Mouse (Mus musculus) left cerebral cortex, adult 2 months (tissue): ENCODE measurements around the gene Alg12. TPM values are rescaled to one million over a fixed set of nuclear protein-coding genes. Genes with fewer than 3 reads are reported as not detected.

ENCODE experiments used
- DNase-seq, 2 experiments: peaks; one replicate each; pipeline ENCODE4 v3.0.0; 2021 to 2022; ENCODE audit warnings: low spot score in 2 of 2, mixed read lengths in 1 of 2; ENCODE audit errors: extremely low spot score in 1 of 2
- H3K27ac ChIP-seq: fragments of 200-600 bp; 2 replicates; pipeline ENCODE4 v1.8.1; 2022
- H3K4me3 ChIP-seq: fragments of 200-600 bp; 2 replicates; pipeline ENCODE4 v1.8.1; 2022
- CTCF ChIP-seq: fragments of 200-600 bp; IDR thresholded peaks from 2 replicates; pipeline ENCODE4 v1.8.1; 2022; ENCODE audit warnings: antibody characterized with exemption, mild to moderate bottlenecking, moderate library complexity
- intact Hi-C: fragments of 180-260 bp; cut with DNase I; formaldehyde crosslinking; loops from one replicate; pipeline ENCODE4 v1.15.1; 2025
- total RNA-seq, 2 experiments: library from RNA; stranded (reverse); gene quantifications; 2 replicates each; pipeline ENCODE4 v1.2.3; 2021

Gene Alg12
- total RNA-seq, 2 experiments from 2014 or later, result 13.3 to 14.4 TPM

- DNase-seq, result peak; percentile 65 to 68
- intact Hi-C loops, result no loop called here
- Histone ChIP-seq H3K4me3 (no peak overlapping the region), H3K27ac (peak overlapping the region; percentile 91)
- TF ChIP-seq CTCF, result no peak
Measured at GRCm38 (mm10) chr15:88839271-88839670, 20.2 kb upstream of the Alg12 start.

GRCm38 (mm10) chr15:88837977-88838376 lies 18.9 kb upstream of the Alg12 start:
- H3K4me3 ChIP-seq, result peak overlapping the region; percentile 49
- H3K27ac ChIP-seq, result peak overlapping the region; percentile 75; the same call in 1 of the 2 replicates
- no peak for DNase-seq
- no peak for TF ChIP-seq CTCF
- intact Hi-C loops, result loop anchor here (1.0 kb wide), 1 partner anchor 26 kb away; no protein-coding TSS in a partner anchor

- DNase-seq, result peak; percentile 36 to 55
- intact Hi-C loops, result loop anchor here (1.0 kb wide), 1 partner anchor 27 kb away; no protein-coding TSS in a partner anchor
- Histone ChIP-seq H3K4me3 (peak overlapping the region; percentile 49), H3K27ac (peak overlapping the region; percentile 75)
- TF ChIP-seq CTCF, result peak; percentile 18; the same call in 1 of the 2 replicates
Measured at GRCm38 (mm10) chr15:88837199-88837932, 18.2 kb upstream of the Alg12 start.

- no peak for TF ChIP-seq CTCF
- intact Hi-C loops, result no loop called here
- no peak overlapping the region for H3K27ac ChIP-seq
- no peak overlapping the region for H3K4me3 ChIP-seq
- no peak for DNase-seq
Measured at GRCm38 (mm10) chr15:88836571-88836970, 17.5 kb upstream of the Alg12 start.

- Histone ChIP-seq H3K27ac (no peak overlapping the region), H3K4me3 (no peak overlapping the region)
- TF ChIP-seq CTCF, result no peak; the same call in 1 of the 2 replicates
- intact Hi-C loops, result no loop called here
- DNase-seq, result no peak
Measured at GRCm38 (mm10) chr15:88836031-88836430, 16.9 kb upstream of the Alg12 start.

GRCm38 (mm10) chr15:88832536-88832935 lies 13.4 kb upstream of the Alg12 start:
- no peak for TF ChIP-seq CTCF
- H3K4me3 ChIP-seq, result no peak overlapping the region
- no peak for DNase-seq
- intact Hi-C loops, result no loop called here
- H3K27ac ChIP-seq, result no peak overlapping the region

- intact Hi-C loops, result no loop called here
- no peak for TF ChIP-seq CTCF
- H3K4me3 ChIP-seq, result no peak overlapping the region
Measured at GRCm38 (mm10) chr15:88831482-88831881, 12.4 kb upstream of the Alg12 start.

GRCm38 (mm10) chr15:88830696-88831095 lies 11.6 kb upstream of the Alg12 start:
- DNase-seq, result no peak
- TF ChIP-seq CTCF, result no peak
- no peak overlapping the region for H3K4me3 ChIP-seq
- H3K27ac ChIP-seq, result no peak overlapping the region
- intact Hi-C loops, result no loop called here

More at GRCm38 (mm10) chr15:88831482-88831881, 12.4 kb upstream of the Alg12 start:
- H3K27ac ChIP-seq, result no peak overlapping the region
- no peak for DNase-seq

- no peak overlapping the region for H3K4me3 ChIP-seq
- no peak overlapping the region for H3K27ac ChIP-seq
- intact Hi-C loops, result loop anchor here (5.0 kb wide), 4 partner anchors 32 to 382 kb away; partner anchors contain the start of genes Pim3, Ppp6r2 and Trabd
- peak in 1 of 2 experiments; percentile 46 for DNase-seq
- TF ChIP-seq CTCF, result peak; percentile 16
Measured at GRCm38 (mm10) chr15:88829791-88830440, 10.8 kb upstream of the Alg12 start.

- DNase-seq, result peak; percentile 85 to 90
- H3K27ac ChIP-seq, result no peak overlapping the region
- intact Hi-C loops, result loop anchor here (1.0 to 5.0 kb wide), 6 partner anchors 33 to 383 kb away; partner anchors contain the start of genes Pim3, Ppp6r2 and Trabd
- no peak overlapping the region for H3K4me3 ChIP-seq
- TF ChIP-seq CTCF, result peak; percentile 69
Measured at GRCm38 (mm10) chr15:88828800-88829705, 9.9 kb upstream of the Alg12 start.

GRCm38 (mm10) chr15:88827991-88828799 lies 9.1 kb upstream of the Alg12 start:
- TF ChIP-seq CTCF, result peak; percentile 24
- DNase-seq, result peak; percentile 38 to 50
- H3K27ac ChIP-seq, result no peak overlapping the region
- no peak overlapping the region for H3K4me3 ChIP-seq
- intact Hi-C loops, result loop anchor here (1.0 to 5.0 kb wide), 6 partner anchors 34 to 384 kb away; partner anchors contain the start of genes Pim3, Ppp6r2 and Trabd
